8 mouse cellular contexts compared by ENCODE assay signal in genomic region chr11:107479053-107479861, GRCm38 (mm10). TPM values are rescaled to one million over a fixed set of nuclear protein-coding genes. Genes with fewer than 3 reads are reported as not detected.
A peak's percentile ranks its signal among the peaks of the same experiment; 100 is the strongest.
DNase-seq lines count a peak whose midpoint lies in the region; ATAC-seq and TF ChIP-seq lines count a peak whose summit lies in the region.

TSS of gene Psmd12 (plus strand) at chr11:107479484.

- H3K9me3 ChIP-seq in heart, embryonic 12.5 days (replicated peaks) = no peaks in the 10 kb centered on the region
- no peaks in the 10 kb centered on the region for H3K9me3 ChIP-seq in kidney, postnatal 0 days (replicated peaks; ENCODE audit: low read length)
- H3K9me3 ChIP-seq in liver, embryonic 11.5 days (ENCODE audit: control insufficient read depth, low read length) = no peaks in the 10 kb centered on the region
- H3K9me3 ChIP-seq in stomach, embryonic 14.5 days (ENCODE audit: control insufficient read depth, low read depth, low read length) = no peaks in the 10 kb centered on the region

- H3K27ac ChIP-seq in heart, embryonic 12.5 days (ENCODE audit: poor library complexity, severe bottlenecking) = peak within 1 kb of the TSS; percentile 80
- peak within 1 kb of the TSS; percentile 84 for H3K27ac ChIP-seq in kidney, postnatal 0 days
- peak within 1 kb of the TSS; percentile 56 for H3K27ac ChIP-seq in liver, embryonic 11.5 days (ENCODE audit: low read depth, low read length)
- H3K27ac ChIP-seq in stomach, embryonic 14.5 days (ENCODE audit: low read length) = peak within 1 kb of the TSS; percentile 66

- H3K27me3 ChIP-seq in heart, embryonic 12.5 days (replicated peaks) = no peaks in the 10 kb centered on the region
- H3K27me3 ChIP-seq in kidney, postnatal 0 days (ENCODE audit: insufficient read depth, low read length) = no peaks in the 10 kb centered on the region
- no peaks in the 10 kb centered on the region for H3K27me3 ChIP-seq in liver, embryonic 11.5 days (replicated peaks; ENCODE audit: control insufficient read depth, insufficient read depth, low read length)
- no peaks in the 10 kb centered on the region for H3K27me3 ChIP-seq in stomach, embryonic 14.5 days (ENCODE audit: control insufficient read depth, insufficient read depth, low read length)

- H3K4me1 ChIP-seq in heart, embryonic 12.5 days (replicated peaks) = peaks cover 16% of the 10 kb centered on the region
- peaks cover 8% of the 10 kb centered on the region for H3K4me1 ChIP-seq in kidney, postnatal 0 days (replicated peaks; ENCODE audit: insufficient read depth, low read length)
- peaks cover 10% of the 10 kb centered on the region for H3K4me1 ChIP-seq in liver, embryonic 11.5 days (replicated peaks; ENCODE audit: control insufficient read depth, insufficient read depth, low read length)
- H3K4me1 ChIP-seq in stomach, embryonic 14.5 days (ENCODE audit: control insufficient read depth, insufficient read depth, low read length) = peaks cover 12% of the 10 kb centered on the region; the same call in 1 of the 2 replicates

- H3K9ac ChIP-seq in heart, embryonic 12.5 days = peak within 1 kb of the TSS; percentile 95
- peak within 1 kb of the TSS; percentile 89 for H3K9ac ChIP-seq in kidney, postnatal 0 days (ENCODE audit: low read depth, low read length)
- peak within 1 kb of the TSS; percentile 95 for H3K9ac ChIP-seq in liver, embryonic 11.5 days (ENCODE audit: low read depth, low read length)
- peak within 1 kb of the TSS; percentile 97 for H3K9ac ChIP-seq in stomach, embryonic 14.5 days (replicated peaks; ENCODE audit: low read depth, low read length)

- no peaks in the 10 kb centered on the region for H3K36me3 ChIP-seq in heart, embryonic 12.5 days
- H3K36me3 ChIP-seq in kidney, postnatal 0 days (ENCODE audit: insufficient read depth, low read length) = no peaks in the 10 kb centered on the region
- peaks cover 2% of the 10 kb centered on the region; the same call in 1 of the 2 replicates for H3K36me3 ChIP-seq in liver, embryonic 11.5 days (ENCODE audit: control insufficient read depth, insufficient read depth, low read length)
- no peaks in the 10 kb centered on the region for H3K36me3 ChIP-seq in stomach, embryonic 14.5 days (ENCODE audit: control insufficient read depth, insufficient read depth, low read length)

- TF ChIP-seq CTCF in kidney, postnatal 0 days (IDR thresholded peaks at IDR 0.05; ENCODE audit: low read depth) = peak; percentile 29; the same call in 1 of the 2 replicates

- peak within 1 kb of the TSS; percentile 87 for H3K4me3 ChIP-seq in heart, embryonic 12.5 days
- H3K4me3 ChIP-seq in kidney, postnatal 0 days (replicated peaks; ENCODE audit: low read depth, low read length) = peak within 1 kb of the TSS; percentile 85
- peak within 1 kb of the TSS; percentile 98 for H3K4me3 ChIP-seq in liver, embryonic 11.5 days (ENCODE audit: low read depth, low read length)
- peak within 1 kb of the TSS; percentile 97 for H3K4me3 ChIP-seq in stomach, embryonic 14.5 days (ENCODE audit: low read depth, low read length)

- H3K4me2 ChIP-seq in heart, embryonic 12.5 days = peak within 1 kb of the TSS; percentile 86
- H3K4me2 ChIP-seq in kidney, postnatal 0 days (ENCODE audit: low read length) = peak within 1 kb of the TSS; percentile 70
- H3K4me2 ChIP-seq in liver, embryonic 11.5 days = peak within 1 kb of the TSS; percentile 89
- H3K4me2 ChIP-seq in stomach, embryonic 14.5 days (replicated peaks; ENCODE audit: low read depth, low read length) = peak within 1 kb of the TSS; percentile 92

- under 1% methylated on average over 51 of the region's 51 CpGs for WGBS in heart, embryonic 12.5 days
- under 1% methylated on average over 51 of the region's 51 CpGs for WGBS in kidney, postnatal 0 days
- under 1% methylated on average over 51 of the region's 51 CpGs for WGBS in liver, embryonic 11.5 days
- under 1% methylated on average over 51 of the region's 51 CpGs for WGBS in stomach, embryonic 14.5 days

- peak; percentile 95 for DNase-seq in CD4-positive helper T cell, adult 2 months (ENCODE audit: low read depth, low spot score)
- peak; percentile 87 for DNase-seq in brain, embryonic 18.5 days (ENCODE audit: low read depth, low spot score)
- DNase-seq in kidney, postnatal 0 days (ENCODE audit: low spot score) = peak; percentile 95
- peak; percentile 95 for DNase-seq in liver, embryonic 11.5 days (ENCODE audit: low spot score)
- peak; percentile 98 for DNase-seq in naive thymus-derived CD4-positive, alpha-beta T cell, adult 2 months (ENCODE audit: low read depth)

- ATAC-seq in erythroid progenitor cell, adult 5-6 weeks (replicated peaks; ENCODE audit: low FRiP score, poor library complexity, severe bottlenecking) = peak; percentile 98
- peak; percentile 98 for ATAC-seq in heart, embryonic 12.5 days (ENCODE audit: insufficient number of reproducible peaks, low FRiP score)
- peak; percentile 98 for ATAC-seq in kidney, postnatal 0 days (replicated peaks; ENCODE audit: low FRiP score, low read depth)
- ATAC-seq in liver, embryonic 11.5 days (replicated peaks; ENCODE audit: low FRiP score) = peak; percentile 97
- ATAC-seq in stomach, embryonic 14.5 days (ENCODE audit: insufficient number of reproducible peaks, insufficient read depth, low FRiP score, low read depth) = peak; percentile 97

RNA-seq across cellular contexts. Expression of gene Psmd12, which starts in this region (rescaled TPM):
- 34.0 and 44.0 TPM in 2 replicates for total RNA-seq in erythroid progenitor cell, adult 5-6 weeks (2015; ENCODE audit: low replicate concordance)
- 74.1 and 85.4 TPM in 2 replicates for total RNA-seq in erythroid progenitor cell, adult 5-6 weeks (2017; ENCODE audit: low replicate concordance)
- 156 and 160 TPM in 2 replicates for polyA plus RNA-seq in heart, embryonic 12.5 days (2016; fragmentation: Nextera tagmentation; extraction: Ambion mirVana)
- polyA plus RNA-seq in kidney, postnatal 0 days (2015; fragmentation: Nextera tagmentation; extraction: Ambion mirVana) = 151 and 163 TPM in 2 replicates
- 222 and 237 TPM in 2 replicates for polyA plus RNA-seq in liver, embryonic 11.5 days (2014; fragmentation: Nextera tagmentation; extraction: Ambion mirVana)
- 158 and 182 TPM in 2 replicates for polyA plus RNA-seq in stomach, embryonic 14.5 days (2014; fragmentation: Nextera tagmentation; extraction: Ambion mirVana)

Comparison
In these comparisons a context has a peak if more than half of its experiments do, and no peak if none do; other contexts are left out.
1. Peak in every context shown above with its lines: DNase-seq, ATAC-seq, H3K4me3 ChIP-seq and H3K27ac ChIP-seq.